Mouse (Mus musculus) monocyte, adult 2 months (primary cell): Measurements from ENCODE around the gene Spp1.
"Not testable (repeated sequence)": the region's sequence is repeated elsewhere in the genome, so short reads cannot be mapped to it uniquely, and the experiment has no call there.

Experiments
- DNase-seq, 2 experiments: peaks; one replicate each; pipeline ENCODE4 v3.0.0; 2022; ENCODE audit warnings: low spot score in 2 of 2, low read depth in 1 of 2

Gene Spp1

DNA sequence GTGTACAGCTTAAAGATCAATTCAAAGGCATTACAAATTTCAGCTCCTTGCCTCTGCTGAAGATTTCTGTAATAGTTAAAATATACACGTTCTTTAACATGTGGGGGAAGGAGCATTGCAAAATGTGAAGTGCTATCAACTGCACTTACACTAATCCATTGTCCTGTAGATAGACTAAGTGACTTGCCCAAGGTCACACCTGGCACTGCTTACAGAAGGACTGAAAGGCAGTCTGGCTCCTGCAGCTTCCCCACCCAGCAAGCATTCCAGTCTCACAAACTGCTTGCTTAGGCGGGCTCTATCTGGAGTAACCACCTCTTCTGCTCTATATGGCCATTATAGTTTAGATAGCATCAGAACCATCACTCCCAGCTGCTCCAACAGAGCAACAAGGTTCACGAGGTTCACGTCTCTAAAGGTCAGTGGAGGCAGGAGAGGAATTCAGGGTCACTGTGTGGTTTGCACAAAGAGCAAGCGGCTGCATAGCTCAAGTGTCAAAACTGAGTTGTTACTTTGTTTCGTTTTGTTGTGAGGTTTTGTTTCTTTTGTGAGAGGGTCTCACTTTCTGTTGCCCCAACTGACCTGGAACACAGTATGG, 851 bp upstream of the Spp1 start:
- DNase-seq, result no peak

DNA sequence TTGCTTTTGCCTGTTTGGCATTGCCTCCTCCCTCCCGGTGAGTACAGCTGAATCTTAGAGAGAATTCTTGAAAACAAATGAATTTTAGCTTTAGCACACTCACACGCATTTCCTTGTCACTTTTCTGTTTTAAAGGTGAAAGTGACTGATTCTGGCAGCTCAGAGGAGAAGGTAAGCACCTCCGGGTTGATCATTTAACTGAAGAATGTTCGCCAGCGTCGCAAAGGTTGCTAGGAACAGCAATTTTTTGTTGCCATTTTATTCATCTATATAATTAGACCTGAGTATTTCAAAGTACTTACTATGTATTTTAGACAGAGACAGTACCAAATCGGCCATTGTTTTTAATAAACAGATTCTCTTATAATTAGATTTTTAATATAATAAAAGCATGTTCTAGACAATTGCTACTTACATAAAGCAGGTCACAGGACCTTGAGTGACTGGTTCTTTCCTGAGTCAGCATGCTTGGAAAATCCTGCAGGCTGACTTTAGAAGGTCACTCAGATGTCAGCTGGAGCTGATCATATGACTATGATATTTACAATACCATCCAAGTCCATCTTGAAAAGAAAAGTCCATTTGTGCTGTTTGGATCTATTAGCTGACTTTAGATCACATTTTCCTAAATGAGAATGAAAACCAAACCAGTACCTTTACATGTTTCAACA, 1.6 kb downstream of the Spp1 start:
- DNase-seq, result no peak

DNA sequence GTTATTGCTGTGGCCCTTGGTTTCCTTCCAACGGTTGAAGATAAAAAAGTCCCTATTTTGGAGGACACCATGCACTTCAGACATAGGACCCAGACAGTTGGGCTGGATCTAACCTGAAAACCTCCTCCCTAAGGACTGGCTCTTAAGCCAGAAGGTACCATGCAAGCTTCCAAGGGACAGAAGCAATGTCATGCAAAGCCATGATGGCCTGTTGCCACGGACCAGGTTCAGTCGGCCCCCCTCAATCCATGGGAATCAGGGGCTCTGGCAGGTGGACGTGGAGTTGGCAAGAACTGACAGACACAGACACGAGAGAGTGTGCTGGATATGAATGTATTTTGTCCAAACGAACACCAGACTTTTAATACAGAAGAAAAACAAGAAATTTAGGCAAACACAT, 7.5 kb downstream of the Spp1 start:
- no peak for DNase-seq

DNA sequence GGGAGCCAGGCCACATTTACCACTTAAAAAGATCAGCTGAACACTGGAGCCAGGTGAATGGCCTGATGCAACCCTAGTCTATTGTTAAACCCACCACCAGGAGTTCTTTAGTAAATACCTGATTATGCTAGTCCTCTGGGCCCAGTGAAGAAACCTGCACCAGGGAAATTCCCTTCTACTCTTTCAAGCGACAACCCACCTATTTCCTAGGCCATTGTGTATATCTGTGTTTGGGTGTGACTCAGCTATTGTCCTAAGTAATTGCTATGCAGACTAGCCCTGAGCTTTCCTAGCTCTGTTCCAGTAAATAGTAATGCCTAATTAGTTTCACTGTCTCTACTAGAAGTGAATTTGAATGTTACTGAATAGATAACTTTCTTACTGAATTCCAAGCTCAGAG, 7.9 kb downstream of the Spp1 start:
- DNase-seq, result no peak

DNA sequence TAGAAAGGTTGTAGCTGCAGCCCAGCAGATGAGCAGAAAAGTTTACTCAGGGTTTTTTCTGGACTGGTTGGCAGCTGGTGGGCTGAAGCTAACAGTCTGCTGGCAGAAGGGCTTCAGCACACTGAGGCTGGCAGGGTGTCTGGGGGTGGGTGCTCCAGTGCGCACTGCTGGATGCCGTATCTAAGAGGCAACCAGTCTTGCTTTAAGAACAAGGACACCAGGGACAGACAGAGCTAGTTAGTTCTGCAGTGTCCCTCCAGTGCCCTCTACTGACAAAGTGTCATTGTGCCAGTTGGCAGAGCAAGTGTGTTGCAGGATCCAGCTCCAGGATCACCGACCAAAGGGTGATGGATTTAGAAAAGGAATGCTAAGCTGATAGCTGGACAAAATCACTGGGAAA, 11.2 kb downstream of the Spp1 start:
- no peak for DNase-seq

DNA sequence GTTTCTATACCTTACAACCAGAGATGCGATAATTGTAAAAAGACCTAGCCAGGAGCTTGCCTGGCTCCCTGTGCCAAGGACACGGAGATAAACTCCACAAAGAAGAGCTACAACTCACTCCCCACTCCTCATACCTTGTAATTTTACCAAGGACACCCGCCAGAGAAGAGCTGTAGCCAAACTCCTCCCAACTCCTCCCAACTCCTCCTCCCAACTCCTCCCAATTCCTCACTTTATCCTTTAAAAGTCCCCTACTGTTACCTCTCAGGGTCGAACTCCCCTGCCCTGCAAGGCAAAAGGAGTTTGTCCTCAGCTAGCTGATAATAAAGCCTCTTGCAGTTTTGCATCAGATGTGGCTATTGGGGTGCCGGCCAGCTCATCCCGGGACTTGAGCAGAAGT, 13.4 kb downstream of the Spp1 start:
- DNase-seq, result not testable (repeated sequence)

DNA sequence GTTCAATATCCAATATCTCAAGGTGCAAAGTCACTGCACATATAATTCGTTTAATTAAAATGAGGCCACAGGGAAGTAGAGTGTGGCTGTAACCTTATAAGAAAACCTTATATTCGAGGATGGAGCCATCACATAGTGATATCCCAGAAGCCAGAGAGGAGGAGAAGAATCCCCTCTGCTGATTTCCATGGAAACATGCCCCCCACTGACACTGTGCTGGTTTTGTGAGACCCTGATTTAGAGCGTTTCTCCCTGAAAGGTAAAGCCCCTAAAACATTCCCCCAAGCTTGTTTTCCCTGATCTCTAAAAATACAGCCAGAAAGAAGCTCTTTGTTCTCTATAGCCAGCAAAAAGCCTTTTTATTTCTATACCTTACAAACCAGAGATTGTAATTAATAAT, 14.6 kb downstream of the Spp1 start:
- no peak for DNase-seq

DNA sequence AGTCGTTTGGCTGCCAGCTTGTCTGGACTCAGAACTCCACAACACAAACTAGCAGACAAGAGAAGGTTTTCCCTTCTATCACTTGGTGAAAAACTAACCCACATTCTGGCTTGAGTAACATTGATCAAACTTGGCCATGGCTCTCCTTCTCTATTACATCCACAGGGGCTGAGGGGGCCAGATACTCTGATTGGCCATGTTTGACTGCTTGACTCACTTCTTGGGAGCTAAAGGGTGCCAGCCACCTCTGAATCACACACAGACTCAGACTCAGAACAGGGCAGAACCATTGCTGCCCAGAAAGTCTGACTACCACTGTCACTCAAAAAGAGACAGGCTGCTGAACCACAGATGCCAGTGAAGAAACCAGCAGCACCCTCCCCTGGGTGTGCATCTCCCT, 18.2 kb downstream of the Spp1 start:
- no peak for DNase-seq

DNA sequence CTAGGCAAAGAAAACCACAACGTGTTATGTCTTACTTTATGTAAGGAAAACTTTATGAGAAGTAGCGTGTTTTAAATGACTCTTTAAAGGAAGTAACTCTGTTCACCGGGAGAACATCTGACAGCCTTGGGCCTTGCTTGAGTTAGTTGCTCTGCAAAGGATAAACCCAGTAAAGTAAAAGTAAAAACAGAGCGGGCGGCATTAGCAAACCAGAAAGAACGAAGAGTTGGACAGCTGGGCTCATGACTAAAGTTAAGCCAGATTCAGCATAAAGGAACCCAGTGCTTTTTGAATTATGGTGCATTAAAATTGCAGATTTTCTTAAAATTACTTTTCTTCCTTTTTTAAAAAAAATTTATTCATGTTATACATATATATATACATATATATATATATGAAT, 19.6 kb downstream of the Spp1 start:
- no peak for DNase-seq

DNA sequence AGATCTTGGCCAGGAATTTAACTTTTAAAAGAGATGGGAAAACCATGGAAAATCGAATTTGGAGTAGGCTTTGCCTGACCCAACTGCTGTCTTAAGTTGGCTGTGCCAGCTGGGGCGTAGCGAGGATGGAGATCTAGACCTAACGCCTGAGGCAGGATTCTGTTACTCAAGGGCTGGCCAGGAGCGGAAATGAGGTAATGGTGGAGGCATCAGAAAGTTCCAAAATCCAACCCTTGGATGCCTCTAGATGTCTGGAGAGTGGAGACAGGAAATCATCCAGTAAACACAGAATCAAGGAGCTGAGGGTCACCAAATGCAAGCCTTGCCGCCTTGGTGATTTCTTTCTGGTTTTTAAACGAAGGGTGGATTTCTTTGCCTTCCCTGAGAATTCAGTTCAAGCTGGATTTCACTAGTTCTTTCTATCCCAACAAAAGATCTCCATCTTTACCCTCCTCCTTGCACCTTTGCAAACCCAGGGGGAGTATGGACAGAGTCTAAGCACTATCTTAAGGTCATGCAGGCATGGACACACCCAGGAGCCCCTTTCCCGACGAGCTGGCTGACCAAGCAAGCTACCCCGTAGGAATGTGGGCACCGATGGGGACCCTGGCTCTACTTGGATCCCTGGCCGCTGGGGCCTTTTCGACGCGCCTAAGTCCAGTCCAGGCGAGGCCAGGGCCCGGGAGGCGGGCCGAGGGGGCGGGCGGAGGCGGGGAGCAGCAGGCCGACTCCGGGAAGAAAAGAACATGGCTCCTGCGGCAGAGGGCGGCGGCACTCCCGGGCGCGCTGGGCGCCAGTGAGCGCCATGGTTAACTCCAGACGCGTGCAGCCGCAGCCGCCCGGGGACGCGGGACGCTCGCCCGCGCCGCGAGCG, 24.2 kb downstream of the Spp1 start, which contains the start of gene Pkd2:
TSS of gene Pkd2 (plus strand) at position 619 of the 874 bp plus-strand sequence.
- DNase-seq, result no peak

DNA sequence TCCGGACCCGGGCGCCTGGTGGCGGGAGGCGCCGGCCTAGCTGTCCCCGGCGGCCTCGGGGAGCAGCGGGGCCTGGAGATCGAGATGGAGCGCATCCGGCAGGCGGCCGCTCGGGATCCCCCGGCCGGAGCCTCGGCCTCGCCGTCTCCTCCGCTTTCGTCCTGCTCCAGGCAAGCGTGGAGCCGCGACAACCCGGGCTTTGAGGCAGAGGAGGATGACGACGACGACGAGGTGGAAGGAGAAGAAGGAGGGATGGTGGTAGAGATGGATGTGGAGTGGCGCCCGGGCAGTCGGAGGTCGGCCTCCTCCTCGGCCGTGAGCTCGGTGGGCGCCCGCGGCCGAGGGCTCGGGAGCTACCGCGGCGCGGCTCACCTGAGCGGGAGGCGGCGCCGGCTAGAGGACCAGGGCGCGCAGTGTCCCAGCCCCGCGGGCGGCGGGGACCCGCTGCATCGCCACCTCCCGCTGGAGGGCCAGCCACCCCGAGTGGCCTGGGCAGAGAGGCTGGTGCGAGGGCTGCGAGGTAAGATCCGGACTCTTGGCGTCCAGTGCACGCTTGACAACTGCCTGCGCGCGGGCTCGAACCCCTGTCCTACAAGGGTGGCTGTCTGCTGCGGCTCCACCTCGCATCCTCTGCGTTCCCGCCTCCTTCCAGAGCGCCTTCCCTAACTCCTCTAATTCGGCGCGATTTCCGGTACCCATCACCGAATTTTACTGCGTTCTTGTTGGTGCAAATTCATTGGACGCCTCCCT, 25.0 kb downstream of the Spp1 start:
- no peak for DNase-seq

DNA sequence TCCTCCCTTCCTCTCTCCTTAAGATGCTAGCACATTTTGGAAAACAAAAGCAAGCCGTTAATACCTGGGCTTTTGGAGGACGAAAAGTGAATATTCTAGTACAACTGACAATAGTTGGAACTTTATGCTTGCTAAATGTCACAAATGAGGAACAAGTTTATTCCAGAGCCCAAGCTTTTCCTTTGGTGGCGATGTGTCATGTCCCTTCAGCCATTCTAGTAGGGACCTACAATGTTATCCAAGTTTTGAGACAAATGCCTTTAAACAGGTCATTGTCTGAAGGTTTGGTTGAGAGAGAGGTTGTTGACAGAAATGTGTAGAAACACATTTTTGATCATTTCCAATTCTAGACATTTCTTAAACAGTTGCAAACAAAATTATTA, 25.5 kb downstream of the Spp1 start:
- DNase-seq, result no peak

DNA sequence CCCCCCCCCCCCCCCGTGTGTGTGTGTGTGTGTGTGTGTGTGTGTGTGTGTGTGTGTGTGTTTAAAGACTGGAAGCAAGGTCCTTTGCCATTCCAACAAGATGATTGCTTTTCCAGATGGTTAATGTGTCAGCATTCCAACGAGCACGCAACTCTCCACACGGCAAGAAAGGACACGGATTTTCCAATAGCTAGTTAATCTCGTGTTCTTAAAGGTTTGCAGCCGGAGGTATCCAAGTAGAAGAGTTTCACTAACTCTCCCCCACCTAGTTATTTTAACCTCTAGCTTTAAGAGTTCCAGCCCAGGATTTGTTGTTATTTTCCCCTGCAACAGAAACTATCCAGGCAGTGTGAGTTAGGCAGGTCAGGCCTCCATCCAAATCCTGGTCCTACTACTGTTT, 25.9 kb downstream of the Spp1 start:
- DNase-seq, result no peak

DNA sequence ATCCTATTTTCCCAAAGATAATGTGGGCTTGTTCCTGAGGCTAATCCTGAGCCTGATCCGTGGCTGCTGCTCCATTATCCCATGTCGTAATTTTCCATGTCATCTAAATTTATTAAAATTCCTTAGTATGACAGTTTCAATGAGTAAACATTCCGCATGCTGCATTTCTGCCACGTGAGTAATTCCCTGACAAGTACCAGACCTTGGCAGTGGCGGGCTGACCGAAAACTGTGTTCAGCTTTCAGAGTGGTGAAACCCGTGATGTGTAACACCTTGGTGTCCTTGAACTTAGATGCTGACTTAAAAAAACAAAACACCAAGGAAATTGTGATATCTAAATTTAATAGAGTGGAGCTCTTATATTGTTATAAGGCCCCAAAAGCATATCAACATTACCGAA, 30.4 kb downstream of the Spp1 start:
- DNase-seq, result no peak

DNA sequence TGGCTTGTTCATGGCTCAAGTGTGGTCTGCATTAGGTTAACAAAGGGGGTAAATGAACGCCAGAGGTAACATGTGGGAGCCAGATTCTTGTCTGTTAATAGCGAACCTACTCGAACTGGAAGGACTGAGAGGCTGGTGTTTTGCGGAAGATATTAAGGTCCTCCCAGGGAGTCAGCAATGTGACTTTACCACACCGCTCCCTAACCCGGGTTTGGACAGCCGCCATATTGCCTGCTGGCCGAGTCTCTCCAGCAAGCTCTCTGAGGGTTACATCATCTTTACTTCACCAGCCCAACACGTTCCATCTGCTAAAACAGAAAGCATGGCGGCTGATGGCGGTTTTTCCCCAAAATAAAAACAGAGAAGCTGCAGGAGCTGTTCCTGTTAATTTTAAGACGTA, 30.8 kb downstream of the Spp1 start:
- DNase-seq, result no peak

DNA sequence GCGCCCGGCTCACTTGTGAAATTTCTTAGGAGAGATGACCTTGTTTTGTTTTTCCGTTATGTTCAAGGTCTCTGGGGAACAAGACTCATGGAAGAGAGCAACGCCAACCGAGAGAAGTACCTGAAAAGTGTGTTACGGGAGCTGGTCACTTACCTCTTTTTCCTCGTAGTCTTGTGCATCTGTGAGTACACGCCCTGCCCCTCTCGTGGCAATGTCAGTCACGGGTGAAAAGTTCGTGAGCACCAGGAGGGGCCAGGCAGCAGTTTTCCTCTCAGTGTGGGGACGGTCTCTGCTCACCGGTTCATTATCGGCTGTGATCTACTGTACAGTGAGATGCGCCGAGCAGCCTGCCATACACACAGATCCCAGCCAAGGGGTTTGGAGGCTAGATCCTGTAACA, 31.9 kb downstream of the Spp1 start:
- DNase-seq, result no peak

DNA sequence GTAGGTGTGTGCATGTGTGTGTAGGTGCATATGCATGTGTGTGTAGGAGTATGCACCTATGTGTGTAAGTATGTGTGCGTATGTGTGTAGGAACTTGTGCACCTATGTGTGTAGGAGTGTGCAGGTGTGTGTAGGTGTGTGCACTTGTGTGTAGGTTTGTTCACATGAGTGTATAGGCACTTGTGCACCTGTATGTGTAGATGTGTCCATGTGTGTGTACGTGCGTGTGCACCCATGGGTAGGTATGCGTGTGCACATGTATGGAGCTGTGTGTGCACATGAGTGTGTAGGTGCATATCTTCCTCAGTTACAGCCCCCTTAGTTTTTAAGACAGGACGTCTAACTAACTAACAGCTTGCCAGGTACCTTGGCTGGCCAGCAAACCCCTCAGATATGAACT, 33.7 kb downstream of the Spp1 start:
- no peak for DNase-seq

DNA sequence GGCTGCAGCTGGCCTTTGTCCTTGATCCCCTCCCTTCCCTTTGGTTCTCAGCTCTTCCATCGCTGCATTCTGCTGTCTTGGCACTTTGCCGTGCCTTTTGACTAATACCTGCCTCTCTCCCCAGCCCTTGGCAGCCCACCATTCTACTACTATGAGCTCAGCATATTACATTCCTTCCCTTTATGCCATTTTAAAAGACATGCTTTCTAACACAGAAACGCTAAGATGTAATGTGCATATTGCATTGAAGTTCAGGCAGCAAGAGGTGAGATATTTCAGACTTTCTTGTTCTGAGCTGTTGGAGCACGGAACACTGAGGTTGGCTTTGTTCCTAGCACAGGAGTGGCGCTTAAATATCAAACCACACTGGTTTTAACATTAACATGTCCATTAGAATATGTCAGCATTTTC, 36.1 kb downstream of the Spp1 start:
- no peak for DNase-seq

DNA sequence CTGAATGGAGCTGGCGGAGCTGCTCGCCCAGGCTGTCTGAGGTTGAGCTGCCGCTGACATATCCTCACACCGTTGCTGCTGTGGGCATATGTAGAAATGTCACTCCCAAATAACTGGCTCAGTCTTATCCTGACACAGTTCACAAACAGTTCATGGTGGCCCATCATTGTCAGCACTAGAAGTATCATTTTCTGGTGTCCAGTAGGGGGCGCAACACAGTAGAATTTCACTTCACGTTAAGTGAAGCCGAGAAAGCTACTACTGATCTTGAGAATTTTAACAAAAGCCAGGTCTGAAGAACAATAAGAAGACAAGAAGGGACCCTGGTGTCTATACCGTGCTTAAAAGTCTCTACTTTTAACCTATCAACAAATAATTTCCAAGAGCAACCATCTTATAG, 37.5 kb downstream of the Spp1 start:
- no peak for DNase-seq

DNA sequence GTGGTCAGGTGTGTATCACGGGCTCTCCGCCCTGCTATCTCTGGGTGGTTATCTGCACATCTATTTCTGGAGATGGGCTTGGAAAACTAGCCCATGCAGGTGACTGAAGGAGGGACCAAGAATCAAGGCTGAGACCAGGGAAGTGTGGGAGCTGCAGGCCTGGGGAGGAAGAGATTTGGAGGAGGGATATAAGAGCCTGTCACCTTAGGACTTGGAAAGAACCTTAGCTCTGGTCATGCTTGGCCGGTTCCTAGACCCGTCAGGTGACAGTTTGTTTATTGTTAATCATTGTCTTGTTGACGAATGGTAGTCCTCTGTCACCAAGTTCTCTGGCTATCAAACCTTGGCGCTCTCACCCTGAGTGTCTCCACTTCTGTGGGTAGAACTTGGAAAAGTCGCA, 45.4 kb downstream of the Spp1 start:
- no peak for DNase-seq

DNA sequence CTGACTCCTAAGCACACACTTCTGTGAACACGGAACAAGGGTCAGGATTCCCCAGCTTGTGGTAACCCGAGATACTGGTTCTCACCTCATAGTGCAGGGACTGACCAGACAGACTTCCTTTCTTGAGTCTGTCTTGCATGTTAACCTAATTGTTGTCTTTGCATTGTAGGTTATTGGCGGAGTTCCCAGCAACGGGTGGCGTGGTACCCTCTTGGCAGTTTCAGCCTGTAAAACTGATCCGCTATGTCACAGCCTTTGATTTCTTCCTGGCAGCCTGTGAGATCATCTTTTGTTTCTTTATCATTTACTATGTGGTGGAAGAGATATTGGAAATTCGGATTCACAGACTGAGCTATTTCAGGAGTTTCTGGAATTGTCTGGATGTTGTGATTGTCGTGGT, 47.9 kb downstream of the Spp1 start:
- DNase-seq, result no peak
